Mouse (Mus musculus) embryonic fibroblast, embryonic 13.5 days (primary cell): ENCODE measurements around the gene Pcgf1. TPM values are rescaled to one million over a fixed set of nuclear protein-coding genes. Genes with fewer than 3 reads are reported as not detected.

Experiments
- H3K27ac ChIP-seq: 2 replicates; pipeline ENCODE4 v1.5.1; 2012; ENCODE audit warnings: low read length, control low read depth, inconsistent platforms; ENCODE audit not compliant: insufficient read depth
- H3K4me1 ChIP-seq: 2 replicates; pipeline ENCODE4 v1.6.1; 2011; ENCODE audit warnings: low read length; ENCODE audit not compliant: control insufficient read depth, insufficient read depth
- H3K4me3 ChIP-seq: 2 replicates; pipeline ENCODE4 v1.5.1; 2011; ENCODE audit warnings: mild to moderate bottlenecking, control low read depth, low read length; ENCODE audit not compliant: insufficient read depth
- CTCF ChIP-seq: IDR thresholded peaks from 2 replicates; pipeline ENCODE4 v1.5.1; 2011; ENCODE audit warnings: mild to moderate bottlenecking, control low read depth, low read length, moderate library complexity, borderline replicate concordance; ENCODE audit not compliant: insufficient read depth
- POLR2A ChIP-seq: IDR thresholded peaks from 2 replicates; pipeline ENCODE4 v1.6.1; 2011; ENCODE audit warnings: low read depth, mild to moderate bottlenecking, control low read depth, low read length, moderate library complexity
- polyA plus RNA-seq: library from polyadenylated mRNA; stranded (reverse); fragments of >200 nt; gene quantifications from 2 replicates; pipeline ENCODE4 v1.2.4, GENCODE M21; 2011; ENCODE audit warnings: low read depth; ENCODE audit not compliant: missing spikeins, insufficient read length

Gene Pcgf1
- polyA plus RNA-seq, 1 experiment: 15.2 TPM

GRCm38 (mm10) chr6:83071220-83071619 lies 6.4 kb upstream of the Pcgf1 start:
- no peak for TF ChIP-seq CTCF
- no peak for TF ChIP-seq POLR2A
- Histone ChIP-seq H3K27ac (no peak overlapping the region), H3K4me1 (no peaks in the 10 kb centered on the region), H3K4me3 (no peak overlapping the region)

- no peak for TF ChIP-seq POLR2A
- H3K4me3 ChIP-seq: no peak overlapping the region
- H3K27ac ChIP-seq: no peak overlapping the region
- no peaks in the 10 kb centered on the region for H3K4me1 ChIP-seq
Measured at GRCm38 (mm10) chr6:83074979-83075378, 2.7 kb upstream of the Pcgf1 start.

GRCm38 (mm10) chr6:83078324-83078858 lies 722 bp downstream of the Pcgf1 start:
- H3K27ac ChIP-seq: peak overlapping the region; percentile 84
- TF ChIP-seq POLR2A: peak; percentile 62
- no peak for TF ChIP-seq CTCF

GRCm38 (mm10) chr6:83080210-83080609 lies 2.5 kb downstream of the Pcgf1 start:
- no peak for TF ChIP-seq POLR2A
- no peak for TF ChIP-seq CTCF
- H3K4me3 ChIP-seq: no peak overlapping the region

More at GRCm38 (mm10) chr6:83078324-83078858, 722 bp downstream of the Pcgf1 start:
- peak overlapping the region; percentile 76 for H3K4me3 ChIP-seq
- no peaks in the 10 kb centered on the region for H3K4me1 ChIP-seq

GRCm38 (mm10) chr6:83083497-83083896 lies 5.8 kb downstream of the Pcgf1 start:
- TF ChIP-seq CTCF: no peak
- TF ChIP-seq POLR2A: no peak
- Histone ChIP-seq H3K4me1 (no peaks in the 10 kb centered on the region), H3K27ac (no peak overlapping the region), H3K4me3 (no peak overlapping the region)

More at GRCm38 (mm10) chr6:83080210-83080609, 2.5 kb downstream of the Pcgf1 start:
- H3K27ac ChIP-seq: no peak overlapping the region
- H3K4me1 ChIP-seq: no peaks in the 10 kb centered on the region

- TF ChIP-seq CTCF: no peak
- TF ChIP-seq POLR2A: peak; percentile 30; the same call in 1 of the 2 replicates
- Histone ChIP-seq H3K4me1 (no peaks in the 10 kb centered on the region), H3K27ac (no peak overlapping the region), H3K4me3 (no peak overlapping the region)
Measured at GRCm38 (mm10) chr6:83084477-83084876, 6.8 kb downstream of the Pcgf1 start.

GRCm38 (mm10) chr6:83086121-83087035 lies 8.7 kb downstream of the Pcgf1 start, which contains the start of gene Lbx2:
Lbx2 (plus strand) TSS chr6:83086367.
- H3K27ac ChIP-seq: no peak within 1 kb of the TSS
- no peaks in the 10 kb centered on the region for H3K4me1 ChIP-seq
- TF ChIP-seq CTCF (no peak), POLR2A (no peak)
- H3K4me3 ChIP-seq: no peak within 1 kb of the TSS

- Histone ChIP-seq H3K4me3 (no peak overlapping the region), H3K27ac (no peak overlapping the region), H3K4me1 (no peaks in the 10 kb centered on the region)
- no peak for TF ChIP-seq CTCF
- TF ChIP-seq POLR2A: no peak
Measured at GRCm38 (mm10) chr6:83087205-83087925, 9.7 kb downstream of the Pcgf1 start.

- TF ChIP-seq POLR2A: no peak
- TF ChIP-seq CTCF: no peak
- no peaks in the 10 kb centered on the region for H3K4me1 ChIP-seq
- H3K4me3 ChIP-seq: no peak overlapping the region
- no peak overlapping the region for H3K27ac ChIP-seq
Measured at GRCm38 (mm10) chr6:83087926-83088260, 10.2 kb downstream of the Pcgf1 start.
